Mouse (Mus musculus): Measurements from ENCODE around the gene Actr5. TPM values are rescaled to one million over a fixed set of nuclear protein-coding genes. Genes with fewer than 3 reads are reported as not detected.

Gene Actr5
- total RNA-seq, 4 experiments from 2014 or later: 5.0 to 6.4 (median 6.3) TPM

DNA sequence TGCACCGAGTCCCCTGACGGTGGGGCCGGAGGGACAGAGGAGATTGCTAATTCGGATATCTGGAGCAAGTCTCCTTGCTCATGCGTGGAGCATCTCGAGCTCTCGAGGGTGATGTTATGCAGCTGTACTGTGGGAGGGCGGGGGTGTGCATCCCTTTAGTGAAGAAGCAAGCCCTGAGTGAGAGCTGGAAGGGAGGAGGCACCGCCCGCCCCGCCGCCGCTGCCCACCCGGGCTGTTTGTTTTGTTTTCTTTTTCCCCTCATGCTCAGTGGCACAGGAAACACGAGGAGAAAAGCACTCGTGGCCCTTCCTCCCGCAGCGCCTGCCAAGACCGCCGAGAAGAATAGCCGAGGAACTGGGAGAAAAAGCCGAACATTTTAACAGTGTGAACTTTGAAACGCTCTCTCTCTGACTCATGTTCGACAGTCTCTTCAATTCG lies 63.1 kb downstream of the Actr5 start:
- peak; percentile 74 for DNase-seq (ENCODE audit: low spot score)

Small RNAs within 50 kb of the gene (microRNA-seq; reads per million reads assigned to microRNA genes)
- gene Mir3474: 3.4 reads per million, percentile 6 among the genes with 10 or more reads in this experiment

Other genes with a start within 250 kb of the Actr5 start
- gene Snhg11, start 249.2 kb upstream of the Actr5 start, total RNA-seq (2022): under 1 TPM; 0.19 to 0.47 (median 0.25) TPM
- gene Ralgapb, start 215.0 kb upstream of the Actr5 start, total RNA-seq (2022): 10 to 100 TPM; 35.3 to 41.3 (median 38.6) TPM
- 10 to 100 TPM in 1 of 4 experiments, 1 to 10 TPM in 3; 3.6 to 11.6 (median 6.1) TPM for gene Adig, start 122.3 kb upstream of the Actr5 start, total RNA-seq (2022)
- gene Arhgap40, start 112.1 kb upstream of the Actr5 start, total RNA-seq (2022): not detected
- not detected for gene Slc32a1, start 14.1 kb upstream of the Actr5 start, total RNA-seq (2022)
- gene Ppp1r16b, start 40.5 kb downstream of the Actr5 start, total RNA-seq (2022): 10 to 100 TPM in 2 of 4 experiments, 1 to 10 TPM in 2; 7.8 to 12.3 (median 10.1) TPM
- 1 to 10 TPM in 1 of 4 experiments, under 1 TPM in 3; 0.22 to 1.6 (median 0.54) TPM for gene Fam83d, start 143.2 kb downstream of the Actr5 start, total RNA-seq (2022)
- gene Dhx35, start 169.9 kb downstream of the Actr5 start, total RNA-seq (2022): 10 to 100 TPM; 12.3 to 17.6 (median 15.8) TPM